Mouse (Mus musculus) lung, embryonic 15.5 days (tissue): ENCODE measurements at regions not wholly inside any gene's neighbourhood (a gene's known extent, or its start where the extent isn't known, plus 50 kb on each side); places are given as distances from the start of the nearest gene placed in this dataset.

Experiments
- ATAC-seq: fragments of 200-750 bp; cut with Nextera tagmentation; 2 replicates; pipeline ENCODE4 v1.8.0; 2017; ENCODE audit warnings: moderate number of reproducible peaks, borderline replicate concordance; ENCODE audit not compliant: low FRiP score, low TSS enrichment; ENCODE audit errors: extremely low read depth
- H3K27ac ChIP-seq: fragments of 300-500 bp; sonication (generic); 2 replicates; pipeline ENCODE4 v1.5.1; 2015; ENCODE audit warnings: moderate library complexity, mild to moderate bottlenecking, inconsistent platforms
- H3K27me3 ChIP-seq: fragments of 300-500 bp; sonication (generic); 2 replicates; pipeline ENCODE4 v1.6.1; 2015; ENCODE audit warnings: inconsistent platforms
- H3K36me3 ChIP-seq: fragments of 300-500 bp; sonication (generic); 2 replicates; pipeline ENCODE4 v1.6.1; 2015; ENCODE audit warnings: inconsistent platforms
- H3K4me1 ChIP-seq: fragments of 300-500 bp; sonication (generic); 2 replicates; pipeline ENCODE4 v1.6.1; 2015; ENCODE audit warnings: inconsistent platforms
- H3K4me2 ChIP-seq: fragments of 300-500 bp; sonication (generic); 2 replicates; pipeline ENCODE4 v1.6.1; 2015; ENCODE audit warnings: inconsistent platforms, mild to moderate bottlenecking, moderate library complexity
- H3K4me3 ChIP-seq: fragments of 300-500 bp; sonication (generic); 2 replicates; pipeline ENCODE4 v1.5.1; 2015; ENCODE audit warnings: mild to moderate bottlenecking, inconsistent platforms
- H3K9ac ChIP-seq: fragments of 300-500 bp; sonication (generic); 2 replicates; pipeline ENCODE4 v1.6.1; 2015; ENCODE audit warnings: inconsistent platforms
- H3K9me3 ChIP-seq: fragments of 300-500 bp; sonication (generic); 2 replicates; pipeline ENCODE4 v1.6.1; 2016; ENCODE audit warnings: inconsistent platforms
- WGBS: fragments of 180-500 bp; shearing (Covaris S2); methylation state at CpG from one replicate; pipeline ENCODE4 v1.1.7; 2015; 5-methylcytosine and 5-hydroxymethylcytosine counted together

GRCm38 (mm10) chr3:52466984-52467565 is 198.9 kb downstream of the Foxo1 start:
- Histone ChIP-seq H3K4me3 (no peak overlapping the region), H3K9me3 (peaks cover 8% of the 10 kb centered on the region; the same call in 1 of the 2 replicates), H3K4me1 (no peaks in the 10 kb centered on the region), H3K4me2 (no peak overlapping the region), H3K27me3 (no peaks in the 10 kb centered on the region), H3K36me3 (no peaks in the 10 kb centered on the region), H3K9ac (no peak overlapping the region), H3K27ac (no peak overlapping the region)
- no peak for ATAC-seq
- 65% methylated on average over 11 of the region's 11 CpGs for WGBS

GRCm38 (mm10) chr3:52466571-52466970 is 198.4 kb downstream of the Foxo1 start:
- no peaks in the 10 kb centered on the region for H3K27me3 ChIP-seq
- no peak overlapping the region for H3K4me2 ChIP-seq
- no peak for ATAC-seq
- no peak overlapping the region for H3K9ac ChIP-seq
- WGBS, result 63% methylated on average over 3 of the region's 3 CpGs
- no peaks in the 10 kb centered on the region for H3K36me3 ChIP-seq
- no peak overlapping the region for H3K4me3 ChIP-seq
- H3K27ac ChIP-seq, result no peak overlapping the region
- peaks cover 5% of the 10 kb centered on the region; the same call in 1 of the 2 replicates for H3K9me3 ChIP-seq
- H3K4me1 ChIP-seq, result no peaks in the 10 kb centered on the region

DNA sequence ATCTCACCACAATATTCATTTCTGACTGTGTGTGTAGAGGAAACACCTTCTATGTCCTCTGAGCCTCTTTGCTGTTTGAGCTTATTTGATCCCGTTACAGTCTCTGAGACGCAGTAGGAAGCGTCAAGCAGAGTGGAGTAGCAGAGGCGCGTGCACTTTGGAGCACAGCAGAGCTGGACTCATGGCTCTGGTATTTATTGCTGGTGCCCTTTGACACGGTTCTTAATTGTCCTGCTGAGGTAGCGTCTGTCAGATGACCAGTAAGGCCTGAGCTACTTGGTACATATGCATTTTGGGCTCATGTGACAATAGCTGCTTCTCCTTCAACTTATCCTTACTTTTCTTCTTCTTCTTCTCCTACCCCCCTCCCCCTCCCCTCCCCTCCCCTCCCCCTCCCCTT is 195.8 kb downstream of the Foxo1 start:
- no peak for ATAC-seq

GRCm38 (mm10) chr3:52454955-52455354 is 186.8 kb downstream of the Foxo1 start:
- Histone ChIP-seq H3K36me3 (no peaks in the 10 kb centered on the region), H3K27me3 (no peaks in the 10 kb centered on the region), H3K4me1 (no peaks in the 10 kb centered on the region), H3K4me3 (no peak overlapping the region), H3K4me2 (no peak overlapping the region), H3K27ac (no peak overlapping the region), H3K9me3 (no peaks in the 10 kb centered on the region), H3K9ac (no peak overlapping the region)
- no peak for ATAC-seq
- 60% methylated on average over 5 of the region's 5 CpGs for whole genome bisulfite sequencing

More for the DNA sequence above, 195.8 kb downstream of the Foxo1 start:
- Histone ChIP-seq H3K9me3 (no peaks in the 10 kb centered on the region), H3K9ac (no peak overlapping the region), H3K4me2 (no peak overlapping the region), H3K4me3 (no peak overlapping the region), H3K27ac (no peak overlapping the region), H3K27me3 (no peaks in the 10 kb centered on the region), H3K36me3 (no peaks in the 10 kb centered on the region), H3K4me1 (no peaks in the 10 kb centered on the region)
- WGBS, result 65% methylated on average over 7 of the region's 7 CpGs

- no peak overlapping the region for H3K4me2 ChIP-seq
- H3K9ac ChIP-seq, result no peak overlapping the region
- no peaks in the 10 kb centered on the region for H3K27me3 ChIP-seq
- H3K4me3 ChIP-seq, result no peak overlapping the region
- no peaks in the 10 kb centered on the region for H3K36me3 ChIP-seq
- WGBS, result 69% methylated on average over 3 of the region's 3 CpGs
- no peak overlapping the region for H3K27ac ChIP-seq
- no peaks in the 10 kb centered on the region for H3K9me3 ChIP-seq
- H3K4me1 ChIP-seq, result no peaks in the 10 kb centered on the region
- no peak for ATAC-seq
These were observed 184.9 kb downstream of the Foxo1 start for GRCm38 (mm10) chr3:52453041-52453440.

DNA sequence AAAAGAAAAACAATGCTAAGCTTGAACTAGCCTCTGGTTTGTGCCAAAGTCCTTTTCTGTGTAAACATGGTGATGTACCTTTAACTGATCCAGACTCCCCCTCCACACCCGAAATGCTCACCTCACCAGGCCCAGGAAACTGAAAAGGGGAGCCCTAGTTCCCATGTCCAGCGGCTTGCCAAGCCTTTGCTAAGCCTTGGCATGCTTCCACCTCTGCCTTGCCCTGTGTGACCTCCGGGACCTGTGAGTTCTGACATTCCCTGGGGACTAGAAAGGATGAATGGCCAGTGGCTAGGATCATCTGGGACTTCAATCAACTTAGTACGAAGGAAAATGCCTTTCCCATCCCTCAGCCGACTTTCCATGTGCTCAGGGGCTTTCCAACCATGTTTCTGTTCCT is 184.2 kb downstream of the Foxo1 start:
- no peak overlapping the region for H3K27ac ChIP-seq
- WGBS, result 56% methylated on average over 5 of the region's 5 CpGs
- H3K4me1 ChIP-seq, result no peaks in the 10 kb centered on the region
- no peak overlapping the region for H3K9ac ChIP-seq
- no peak for ATAC-seq
- H3K9me3 ChIP-seq, result no peaks in the 10 kb centered on the region
- H3K4me2 ChIP-seq, result no peak overlapping the region
- H3K27me3 ChIP-seq, result no peaks in the 10 kb centered on the region
- no peak overlapping the region for H3K4me3 ChIP-seq
- H3K36me3 ChIP-seq, result no peaks in the 10 kb centered on the region

GRCm38 (mm10) chr3:52446991-52447390 is 178.9 kb downstream of the Foxo1 start:
- Histone ChIP-seq H3K36me3 (no peaks in the 10 kb centered on the region), H3K27me3 (no peaks in the 10 kb centered on the region), H3K4me2 (no peak overlapping the region), H3K27ac (no peak overlapping the region), H3K4me1 (no peaks in the 10 kb centered on the region), H3K9me3 (no peaks in the 10 kb centered on the region), H3K9ac (no peak overlapping the region), H3K4me3 (no peak overlapping the region)
- WGBS, result 26% methylated on average over 1 of the region's 1 CpGs
- ATAC-seq, result no peak

GRCm38 (mm10) chr3:52446500-52446899 is 178.4 kb downstream of the Foxo1 start:
- Histone ChIP-seq H3K36me3 (no peaks in the 10 kb centered on the region), H3K4me1 (no peaks in the 10 kb centered on the region), H3K4me2 (no peak overlapping the region), H3K9me3 (no peaks in the 10 kb centered on the region), H3K4me3 (no peak overlapping the region), H3K9ac (no peak overlapping the region), H3K27me3 (no peaks in the 10 kb centered on the region), H3K27ac (no peak overlapping the region)
- WGBS, result 57% methylated on average over 5 of the region's 5 CpGs
- no peak for ATAC-seq

DNA sequence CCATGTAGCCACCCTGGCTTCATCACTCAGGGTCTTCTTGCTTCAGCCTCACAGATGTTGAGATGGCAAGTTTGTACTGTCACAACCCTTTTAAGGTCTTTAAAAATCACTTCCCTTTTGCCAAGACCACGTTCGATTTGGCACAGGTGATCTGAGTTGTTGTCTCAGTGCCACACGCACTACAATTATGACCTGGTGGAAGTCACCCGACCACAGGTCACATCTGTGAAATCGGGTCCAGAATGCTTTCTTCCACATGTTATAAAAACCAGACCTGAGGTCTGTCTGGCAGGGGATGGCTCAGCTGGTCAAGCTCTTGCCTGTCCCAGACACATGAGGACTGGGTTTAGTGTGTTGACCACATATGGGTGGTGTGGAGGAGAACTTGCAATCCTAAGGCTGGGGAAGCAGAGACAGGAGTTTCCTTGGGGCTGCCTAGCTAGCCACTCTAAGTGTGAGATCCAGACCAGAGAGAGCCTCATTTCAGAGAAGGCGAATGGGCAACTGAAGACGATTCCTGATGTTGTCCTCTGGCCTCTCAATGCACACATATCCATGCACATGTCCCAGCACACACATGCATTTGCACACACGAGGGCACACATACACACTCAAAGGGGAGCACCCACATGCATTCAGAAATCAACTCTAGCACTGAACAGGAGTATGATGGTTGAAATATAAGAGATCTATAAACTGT is 176.4 kb downstream of the Foxo1 start:
- no peak overlapping the region for H3K4me2 ChIP-seq
- H3K9me3 ChIP-seq, result no peaks in the 10 kb centered on the region
- no peak overlapping the region for H3K9ac ChIP-seq
- H3K4me1 ChIP-seq, result no peaks in the 10 kb centered on the region
- no peak overlapping the region for H3K4me3 ChIP-seq
- ATAC-seq, result no peak
- H3K27me3 ChIP-seq, result no peaks in the 10 kb centered on the region
- 83% methylated on average over 8 of the region's 8 CpGs for WGBS
- H3K27ac ChIP-seq, result no peak overlapping the region
- H3K36me3 ChIP-seq, result no peaks in the 10 kb centered on the region

DNA sequence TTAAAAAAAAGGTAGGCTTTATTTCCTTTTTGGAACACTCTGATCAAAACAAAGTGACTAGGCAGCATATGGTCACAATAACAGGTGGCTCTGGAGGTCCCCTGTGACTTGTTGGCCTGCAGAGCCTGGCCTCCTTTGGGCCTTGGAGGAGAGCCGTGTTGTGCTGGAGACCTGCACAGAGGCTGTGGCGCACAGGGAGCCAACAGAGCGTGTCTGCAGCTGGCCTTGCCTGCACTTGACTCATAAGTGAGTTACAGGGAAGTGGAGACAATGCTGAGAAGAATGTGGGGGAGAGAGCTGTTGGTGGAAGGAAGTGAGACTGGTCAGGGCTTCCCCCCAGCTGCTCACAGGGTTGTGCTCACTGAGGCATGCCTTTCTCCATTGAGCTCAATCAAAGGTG is 175.7 kb downstream of the Foxo1 start:
- no peak overlapping the region for H3K4me2 ChIP-seq
- H3K4me1 ChIP-seq, result no peaks in the 10 kb centered on the region
- 0 out of 2 replicates have a peak overlapping the region, but pooled peaks have one; percentile 31 for H3K27ac ChIP-seq
- H3K4me3 ChIP-seq, result no peak overlapping the region
- H3K9me3 ChIP-seq, result no peaks in the 10 kb centered on the region
- H3K27me3 ChIP-seq, result no peaks in the 10 kb centered on the region
- H3K36me3 ChIP-seq, result no peaks in the 10 kb centered on the region
- WGBS, result 36% methylated on average over 3 of the region's 3 CpGs
- peak; percentile 52 for ATAC-seq
- H3K9ac ChIP-seq, result no peak overlapping the region

- no peaks in the 10 kb centered on the region for H3K36me3 ChIP-seq
- no peaks in the 10 kb centered on the region for H3K9me3 ChIP-seq
- H3K4me3 ChIP-seq, result no peak overlapping the region
- no peak overlapping the region for H3K27ac ChIP-seq
- H3K4me2 ChIP-seq, result no peak overlapping the region
- H3K4me1 ChIP-seq, result no peaks in the 10 kb centered on the region
- ATAC-seq, result no peak
- 47% methylated on average over 8 of the region's 8 CpGs for WGBS
- no peaks in the 10 kb centered on the region for H3K27me3 ChIP-seq
- no peak overlapping the region for H3K9ac ChIP-seq
These were observed 161.0 kb downstream of the Foxo1 start for GRCm38 (mm10) chr3:52429014-52429589.

GRCm38 (mm10) chr3:52422826-52423225 is 154.7 kb downstream of the Foxo1 start:
- no peak overlapping the region for H3K27ac ChIP-seq
- 70% methylated on average over 1 of the region's 1 CpGs for WGBS
- no peak overlapping the region for H3K9ac ChIP-seq
- no peak for ATAC-seq
- no peak overlapping the region for H3K4me2 ChIP-seq
- H3K36me3 ChIP-seq, result no peaks in the 10 kb centered on the region
- no peak overlapping the region for H3K4me3 ChIP-seq
- no peaks in the 10 kb centered on the region for H3K4me1 ChIP-seq
- no peaks in the 10 kb centered on the region for H3K9me3 ChIP-seq
- no peaks in the 10 kb centered on the region for H3K27me3 ChIP-seq
